Mouse (Mus musculus): ENCODE data around the gene Arhgap17.

DNA sequence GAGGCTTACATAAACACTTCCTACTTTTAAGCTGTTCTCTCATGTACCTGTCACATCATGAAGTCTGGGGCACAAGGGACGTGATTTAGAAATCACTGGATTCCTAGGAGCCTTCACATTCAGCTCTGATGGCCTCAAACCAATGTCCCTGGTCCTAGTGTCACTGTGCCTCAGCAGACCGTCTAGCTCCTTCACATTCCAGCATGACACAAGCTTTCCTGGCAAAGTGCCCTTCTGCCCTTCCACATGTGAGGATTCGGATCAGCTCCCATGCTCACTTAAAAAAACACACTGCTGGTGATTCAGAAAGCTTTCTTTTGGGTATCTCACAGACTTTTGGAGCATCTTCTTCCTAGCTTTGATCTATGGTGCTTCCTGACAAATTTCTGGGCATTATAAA, 71.5 kb downstream of the Arhgap17 start:
- TF ChIP-seq POLR2A (IDR thresholded peaks at IDR 0.05; ENCODE audit: low read depth, low read length): no peak
- no peak for TF ChIP-seq MEF2A (IDR thresholded peaks at IDR 0.05; ENCODE audit: borderline replicate concordance, low read depth, low read length)
- no peak for TF ChIP-seq E2F4 (IDR thresholded peaks at IDR 0.05; ENCODE audit: insufficient replicate concordance, low read depth, low read length)
- no peak for TF ChIP-seq MAX (IDR thresholded peaks at IDR 0.05; ENCODE audit: low read length)
- no peak for TF ChIP-seq SMC3 (IDR thresholded peaks at IDR 0.05; ENCODE audit: low read depth, low read length)

All from CH12.LX (cell line).